Mouse (Mus musculus): ENCODE data around the gene Cct4.

The Cct4 gene

GRCm38 (mm10) chr11:22990393-22991126, at the start of gene Cct4:
Gene Cct4 (plus strand): TSS chr11:22990519.
- DNase-seq, result peak; percentile 91

- DNase-seq, result no peak
These were observed 41.2 kb upstream of the Cct4 start for GRCm38 (mm10) chr11:22949101-22949500.

GRCm38 (mm10) chr11:22950131-22950530, 40.2 kb upstream of the Cct4 start:
- no peak for DNase-seq

- DNase-seq, result no peak
These were observed 37.7 kb upstream of the Cct4 start for GRCm38 (mm10) chr11:22952668-22953067.

- DNase-seq, result no peak
These were observed 34.0 kb upstream of the Cct4 start for GRCm38 (mm10) chr11:22956346-22956745.

- DNase-seq, result no peak
These were observed 33.5 kb upstream of the Cct4 start for GRCm38 (mm10) chr11:22956830-22957229.

GRCm38 (mm10) chr11:22957791-22958374, 32.4 kb upstream of the Cct4 start:
- DNase-seq, result no peak

- no peak for DNase-seq
These were observed 28.2 kb upstream of the Cct4 start for GRCm38 (mm10) chr11:22962101-22962500.

- no peak for DNase-seq
These were observed 25.9 kb upstream of the Cct4 start for GRCm38 (mm10) chr11:22964401-22964800.

- DNase-seq, result no peak
These were observed 24.8 kb upstream of the Cct4 start for GRCm38 (mm10) chr11:22965503-22965902.

GRCm38 (mm10) chr11:22969486-22969885, 20.8 kb upstream of the Cct4 start:
- DNase-seq, result peak; percentile 69

GRCm38 (mm10) chr11:22970546-22970945, 19.8 kb upstream of the Cct4 start:
- peak; percentile 23 for DNase-seq

- DNase-seq, result peak; percentile 87
These were observed 18.2 kb upstream of the Cct4 start, which contains the start of gene Zrsr1 for GRCm38 (mm10) chr11:22971835-22972709. Gene Zrsr1 (plus strand): TSS chr11:22972005.

- peak; percentile 87 for DNase-seq
These were observed 17.4 kb upstream of the Cct4 start for GRCm38 (mm10) chr11:22972746-22973526.

- DNase-seq, result peak; percentile 43
These were observed 16.7 kb upstream of the Cct4 start for GRCm38 (mm10) chr11:22973599-22973998.

- DNase-seq, result peak; percentile 53
These were observed 12.1 kb upstream of the Cct4 start for GRCm38 (mm10) chr11:22978215-22978614.

- peak; percentile 85 for DNase-seq
These were observed 11.6 kb upstream of the Cct4 start for GRCm38 (mm10) chr11:22978711-22979110.

- DNase-seq, result no peak
These were observed 11.1 kb upstream of the Cct4 start for GRCm38 (mm10) chr11:22979221-22979620.

GRCm38 (mm10) chr11:22981041-22981440, 9.3 kb upstream of the Cct4 start:
- DNase-seq, result no peak

GRCm38 (mm10) chr11:22981543-22981950, 8.8 kb upstream of the Cct4 start:
- DNase-seq, result no peak

GRCm38 (mm10) chr11:22981984-22982757, 8.1 kb upstream of the Cct4 start, which contains the start of the genes Gm28048 and Commd1:
Gene Gm28048 (minus strand): TSS chr11:22982090.
Gene Commd1 (minus strand): TSS chr11:22982382.
- DNase-seq, result peak; percentile 94

- DNase-seq, result no peak
These were observed 7.5 kb upstream of the Cct4 start for GRCm38 (mm10) chr11:22982846-22983245.
